Mouse (Mus musculus) MEL (cell line): ENCODE data around the gene Ap2a1. TPM values are rescaled to one million over a fixed set of nuclear protein-coding genes. Genes with fewer than 3 reads are reported as not detected.

Experiments
- DNase-seq: peaks from one replicate; pipeline ENCODE4 v3.0.0; 2011; ENCODE audit warnings: low read depth, low spot score
- H3K27ac ChIP-seq: 2 replicates; pipeline ENCODE4 v1.5.1; 2012; ENCODE audit warnings: low read depth, mild to moderate bottlenecking, control low read depth, low read length, moderate library complexity; ENCODE audit not compliant: control insufficient read depth
- H3K27me3 ChIP-seq, 2 experiments: fragments of 150-350 bp in 1 of 2; sonication (generic) in 1 of 2; 2 replicates each; pipeline ENCODE4 v1.6.1; 2012; ENCODE audit warnings: low read length in 2 of 2, mild to moderate bottlenecking in 2 of 2, improper control_type of control experiment in 1 of 2, moderate library complexity in 1 of 2; ENCODE audit not compliant: insufficient read depth in 2 of 2, control insufficient read depth in 1 of 2
- H3K36me3 ChIP-seq, 2 experiments: 2 replicates each; pipeline ENCODE4 v1.6.1; 2012 to 2014; ENCODE audit warnings: low read length in 2 of 2, improper control_type of control experiment in 1 of 2, inconsistent platforms in 1 of 2, mild to moderate bottlenecking in 1 of 2; ENCODE audit not compliant: insufficient read depth in 2 of 2, control insufficient read depth in 1 of 2
- H3K4me1 ChIP-seq, 2 experiments: fragments of 150-350 bp in 1 of 2; sonication (generic) in 1 of 2; 2 replicates each; pipeline ENCODE4 v1.6.1; 2012; ENCODE audit warnings: low read length in 2 of 2, improper control_type of control experiment in 1 of 2, mild to moderate bottlenecking in 1 of 2; ENCODE audit not compliant: insufficient read depth in 2 of 2, control insufficient read depth in 1 of 2
- H3K4me3 ChIP-seq, 2 experiments: fragments of 150-350 bp in 1 of 2; sonication (generic) in 1 of 2; 2 replicates each; pipeline ENCODE4 v1.5.1; 2012; ENCODE audit warnings: low read depth in 2 of 2, low read length in 2 of 2, mild to moderate bottlenecking in 2 of 2, moderate library complexity in 2 of 2, control low read depth in 1 of 2, improper control_type of control experiment in 1 of 2; ENCODE audit not compliant: control insufficient read depth in 1 of 2, insufficient read depth in 1 of 2
- H3K79me2 ChIP-seq: 2 replicates; pipeline ENCODE4 v1.6.1; 2012; ENCODE audit warnings: mild to moderate bottlenecking, low read length, moderate library complexity; ENCODE audit not compliant: control insufficient read depth, poor library complexity, insufficient read depth
- H3K9ac ChIP-seq: 2 replicates; pipeline ENCODE4 v1.6.1; 2012; ENCODE audit warnings: low read depth, mild to moderate bottlenecking, control low read depth, low read length, moderate library complexity; ENCODE audit not compliant: control insufficient read depth, poor library complexity, severe bottlenecking
- H3K9me3 ChIP-seq: fragments of 150-350 bp; sonication (generic); replicated peaks from 2 replicates; pipeline ENCODE4 v1.6.1; 2012; ENCODE audit warnings: mild to moderate bottlenecking, low read length, improper control_type of control experiment, moderate library complexity; ENCODE audit not compliant: insufficient read depth
- BHLHE40 ChIP-seq: IDR thresholded peaks from 2 replicates; pipeline ENCODE4 v1.6.1; 2012; ENCODE audit warnings: low read depth, mild to moderate bottlenecking, inconsistent platforms, low read length, improper control_type of control experiment, borderline replicate concordance
- CHD1 ChIP-seq: IDR thresholded peaks from 2 replicates; pipeline ENCODE4 v1.6.1; 2012; ENCODE audit warnings: low read depth, mild to moderate bottlenecking, inconsistent platforms, low read length, improper control_type of control experiment
- CTCF ChIP-seq, 3 experiments: IDR thresholded peaks in 2 of 3; conservative IDR thresholded peaks in 1 of 3; 2 replicates each; pipeline ENCODE4 v1.5.1; 2011 to 2012; ENCODE audit warnings: low read length in 3 of 3, low read depth in 2 of 3, mild to moderate bottlenecking in 2 of 3, improper control_type of control experiment in 1 of 3, inconsistent platforms in 1 of 3, mixed read lengths in 1 of 3, moderate library complexity in 1 of 3; ENCODE audit not compliant: control insufficient read depth in 1 of 3, insufficient read depth in 1 of 3, poor library complexity in 1 of 3, severe bottlenecking in 1 of 3
- E2F4 ChIP-seq: IDR thresholded peaks from 2 replicates; pipeline ENCODE4 v1.6.1; 2011; ENCODE audit warnings: low read depth, low read length, improper control_type of control experiment, borderline replicate concordance
- ELF1 ChIP-seq: IDR thresholded peaks from 2 replicates; pipeline ENCODE4 v1.6.1; 2014; ENCODE audit warnings: low read depth, mild to moderate bottlenecking, inconsistent platforms, low read length, improper control_type of control experiment, moderate library complexity
- EP300 ChIP-seq, 2 experiments: IDR thresholded peaks; 2 replicates each; pipeline ENCODE4 v1.6.1; 2011; ENCODE audit warnings: improper control_type of control experiment in 2 of 2, low read length in 2 of 2, low read depth in 1 of 2, mild to moderate bottlenecking in 1 of 2
- HCFC1 ChIP-seq: IDR thresholded peaks from 2 replicates; pipeline ENCODE4 v1.6.1; 2012; ENCODE audit warnings: low read depth, mild to moderate bottlenecking, inconsistent platforms, low read length, improper control_type of control experiment, moderate library complexity
- JUND ChIP-seq: IDR thresholded peaks from 2 replicates; pipeline ENCODE4 v1.6.1; 2011; ENCODE audit warnings: low read depth, mild to moderate bottlenecking, improper control_type of control experiment, low read length
- KAT2A ChIP-seq: conservative IDR thresholded peaks from 2 replicates; pipeline ENCODE4 v1.6.1; 2012; ENCODE audit warnings: low read depth, low read length, improper control_type of control experiment, inconsistent platforms
- MAFK ChIP-seq: IDR thresholded peaks from 2 replicates; pipeline ENCODE4 v1.6.1; 2011; ENCODE audit warnings: low read depth, mild to moderate bottlenecking, low read length, improper control_type of control experiment, borderline replicate concordance
- MAX ChIP-seq: IDR thresholded peaks from 2 replicates; pipeline ENCODE4 v1.6.1; 2011; ENCODE audit warnings: low read length, improper control_type of control experiment
- MAZ ChIP-seq: IDR thresholded peaks from 2 replicates; pipeline ENCODE4 v1.6.1; 2012; ENCODE audit warnings: low read depth, mild to moderate bottlenecking, inconsistent platforms, low read length, improper control_type of control experiment
- MXI1 ChIP-seq: IDR thresholded peaks from 2 replicates; pipeline ENCODE4 v1.6.1; 2011; ENCODE audit warnings: mild to moderate bottlenecking, low read depth, low read length, improper control_type of control experiment
- MYB ChIP-seq: IDR thresholded peaks from 2 replicates; pipeline ENCODE4 v1.6.1; 2011; ENCODE audit warnings: mild to moderate bottlenecking, low read depth, low read length, improper control_type of control experiment
- MYC ChIP-seq: IDR thresholded peaks from 2 replicates; pipeline ENCODE4 v1.6.1; 2011; ENCODE audit warnings: low read depth, mild to moderate bottlenecking, low read length, improper control_type of control experiment, moderate library complexity
- NELFE ChIP-seq: IDR thresholded peaks from 2 replicates; pipeline ENCODE4 v1.6.1; 2011; ENCODE audit warnings: low read depth, low read length, improper control_type of control experiment
- POLR2A ChIP-seq, 2 experiments: IDR thresholded peaks; 2 replicates each; pipeline ENCODE4 v1.6.1; 2011 to 2012; ENCODE audit warnings: low read length in 2 of 2, mild to moderate bottlenecking in 2 of 2, control low read depth in 1 of 2, improper control_type of control experiment in 1 of 2, low read depth in 1 of 2, moderate library complexity in 1 of 2; ENCODE audit not compliant: control insufficient read depth in 1 of 2, insufficient read depth in 1 of 2, poor library complexity in 1 of 2
- POLR2AphosphoS2 ChIP-seq: IDR thresholded peaks from 2 replicates; pipeline ENCODE4 v1.6.1; 2011; ENCODE audit warnings: low read length, improper control_type of control experiment
- POLR2AphosphoS5 ChIP-seq: IDR thresholded peaks from 2 replicates; pipeline ENCODE4 v1.6.1; 2012; ENCODE audit warnings: low read depth, borderline replicate concordance, mild to moderate bottlenecking, inconsistent platforms, low read length, moderate library complexity, mixed read lengths
- RCOR1 ChIP-seq: IDR thresholded peaks from 2 replicates; pipeline ENCODE4 v1.6.1; 2012; ENCODE audit warnings: low read depth, mild to moderate bottlenecking, inconsistent platforms, low read length, improper control_type of control experiment
- SIN3A ChIP-seq: IDR thresholded peaks from 2 replicates; pipeline ENCODE4 v1.6.1; 2012; ENCODE audit warnings: low read length, improper control_type of control experiment, inconsistent platforms
- SMC3 ChIP-seq: IDR thresholded peaks from 2 replicates; pipeline ENCODE4 v1.6.1; 2011; ENCODE audit warnings: low read depth, low read length, improper control_type of control experiment
- TBP ChIP-seq: IDR thresholded peaks from 2 replicates; pipeline ENCODE4 v1.8.0; 2011; ENCODE audit warnings: low read depth, low read length, improper control_type of control experiment
- UBTF ChIP-seq: IDR thresholded peaks from 2 replicates; pipeline ENCODE4 v1.6.1; 2012; ENCODE audit warnings: low read depth, mild to moderate bottlenecking, inconsistent platforms, low read length, improper control_type of control experiment, moderate library complexity, borderline replicate concordance; ENCODE audit not compliant: insufficient read depth
- USF1 ChIP-seq: IDR thresholded peaks from 2 replicates; pipeline ENCODE4 v1.6.1; 2014; ENCODE audit warnings: low read depth, mild to moderate bottlenecking, inconsistent platforms, low read length, improper control_type of control experiment, moderate library complexity
- USF2 ChIP-seq, 2 experiments: IDR thresholded peaks; 2 replicates each; pipeline ENCODE4 v1.6.1; 2011 to 2012; ENCODE audit warnings: improper control_type of control experiment in 2 of 2, low read length in 2 of 2, borderline replicate concordance in 1 of 2, inconsistent platforms in 1 of 2, low read depth in 1 of 2, mild to moderate bottlenecking in 1 of 2; ENCODE audit not compliant: insufficient read depth in 1 of 2
- ZC3H11A ChIP-seq: IDR thresholded peaks from 2 replicates; pipeline ENCODE4 v1.6.1; 2012; ENCODE audit warnings: low read depth, mild to moderate bottlenecking, inconsistent platforms, low read length, improper control_type of control experiment
- ZNF384 ChIP-seq: IDR thresholded peaks from 2 replicates; pipeline ENCODE4 v1.6.1; 2012; ENCODE audit warnings: low read depth, mild to moderate bottlenecking, inconsistent platforms, low read length, improper control_type of control experiment
- polyA plus RNA-seq, 2 experiments: library from polyadenylated mRNA; stranded (reverse) in 1 of 2; unstranded in 1 of 2; fragments of >175 nt in 1 of 2; fragments of >200 nt in 1 of 2; gene quantifications; 2 replicates each; pipeline versions ENCODE4 v1.2.1 to v1.2.4; 2012; ENCODE audit warnings: low replicate concordance in 2 of 2, low read depth in 1 of 2; ENCODE audit not compliant: insufficient read length in 2 of 2, insufficient read depth in 1 of 2, missing spikeins in 1 of 2
- total RNA-seq: library from RNA; depleted of rRNA; stranded (reverse); fragments of 300-350 nt; gene quantifications from 2 replicates; pipeline ENCODE4 v1.2.3, GENCODE M21; 2012

Ap2a1 gene
- total and polyA plus RNA-seq, 3 experiments = 54.0 to 107 (median 73.1) TPM

GRCm38 (mm10) chr7:44896499-44896898, 32.8 kb downstream of the Ap2a1 start:
- Histone ChIP-seq H3K9ac (peak overlapping the region; percentile 86), H3K36me3 (peaks cover 0 to 6% of the 10 kb centered on the region in 2 experiments; a peak in 2 of 4 replicates), H3K9me3 (no peaks in the 10 kb centered on the region), H3K27ac (peak overlapping the region; percentile 59), H3K4me3 (peak overlapping the region; percentile 72 to 88), H3K27me3 (no peaks in the 10 kb centered on the region), H3K79me2 (peaks cover 7% of the 10 kb centered on the region), H3K4me1 (peaks cover 0 to 12% of the 10 kb centered on the region in 2 experiments; a peak in 2 of 4 replicates)
- no peak for DNase-seq
- TF ChIP-seq MAFK = no peak

- Histone ChIP-seq H3K36me3 (peaks cover 0 to 8% of the 10 kb centered on the region in 2 experiments; a peak in 2 of 4 replicates), H3K27ac (peak within 1 kb of the TSS; percentile 59), H3K9ac (peak within 1 kb of the TSS; percentile 86), H3K27me3 (no peaks in the 10 kb centered on the region), H3K9me3 (no peaks in the 10 kb centered on the region), H3K4me3 (peak within 1 kb of the TSS; percentile 72 to 88), H3K4me1 (peaks cover 0 to 19% of the 10 kb centered on the region in 2 experiments; a peak in 2 of 4 replicates), H3K79me2 (peaks cover 14% of the 10 kb centered on the region)
- DNase-seq = peak; percentile 96
- TF ChIP-seq ZC3H11A (0 out of 2 replicates have a peak, but pooled peaks have one; percentile 3), RCOR1 (no peak; the same call in 1 of the 2 replicates), EP300 (IDR thresholded peaks at IDR 0.05; ENCODE audit: low read depth in 1 of 2, low read length in 2 of 2) (no peak), SMC3 (peak; percentile 37; the same call in 1 of the 2 replicates), ELF1 (peak; percentile 71), BHLHE40 (no peak), MXI1 (peak; percentile 73), ZNF384 (no peak), SIN3A (peak; percentile 87), CHD1 (peak; percentile 98), USF2 (IDR thresholded peaks at IDR 0.05; ENCODE audit: borderline replicate concordance in 1 of 2, insufficient read depth in 1 of 2, low read depth in 1 of 2, low read length in 2 of 2) (no peak), MYC (0 out of 2 replicates have a peak, but pooled peaks have one; percentile 66), HCFC1 (peak; percentile 93), UBTF (no peak), MYB (no peak), MAX (peak; percentile 51; the same call in 1 of the 2 replicates), TBP (peak; percentile 69), E2F4 (0 out of 2 replicates have a peak, but pooled peaks have one; percentile 36), USF1 (no peak), JUND (no peak), KAT2A (peak; percentile 66), POLR2AphosphoS5 (no peak), MAZ (peak; percentile 88), POLR2AphosphoS2 (peak; percentile 71), CTCF (IDR thresholded peaks at IDR 0.05 in 2 of 3, conservative IDR thresholded peaks at IDR 0.05 in 1 of 3; ENCODE audit: control insufficient read depth in 1 of 3, insufficient read depth in 1 of 3, low read depth in 2 of 3, low read length in 3 of 3, poor library complexity in 1 of 3, severe bottlenecking in 1 of 3) (peak; percentile 9 to 60 (median 56); a peak in 5 of 6 replicates), NELFE (peak; percentile 77), POLR2A (IDR thresholded peaks at IDR 0.05; ENCODE audit: control insufficient read depth in 1 of 2, insufficient read depth in 1 of 2, low read depth in 1 of 2, low read length in 2 of 2, poor library complexity in 1 of 2) (peak; percentile 62 to 89; a peak in 3 of 4 replicates)
- TF ChIP-seq, all 39 proteins: peak for 17
Measured at GRCm38 (mm10) chr7:44895593-44896434, 33.5 kb downstream of the Ap2a1 start, which contains the start of gene Fuz. Gene Fuz (plus strand): TSS chr7:44896079.
